15 mouse cellular contexts compared by ENCODE assay signal in the genomic region with DNA sequence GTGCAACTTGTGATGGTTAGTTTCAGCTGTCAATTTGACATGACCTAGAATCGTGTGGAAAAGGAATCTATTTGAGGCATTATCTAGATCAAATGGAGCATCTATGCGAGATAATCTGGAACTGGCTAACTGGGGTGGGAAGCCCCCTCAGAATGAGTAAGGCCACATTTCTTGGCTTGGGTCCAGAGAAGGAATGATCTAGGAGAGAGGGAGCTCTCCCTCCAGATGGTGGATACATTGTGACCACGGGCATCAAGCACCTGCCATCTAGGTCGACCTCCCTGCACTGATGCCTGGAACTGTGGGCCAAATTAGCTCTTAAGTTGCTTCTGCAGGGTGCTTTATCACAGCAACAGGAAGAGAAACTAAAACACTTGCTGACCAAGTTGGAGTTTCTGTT.
DNase-seq lines count a peak whose midpoint lies in the region; ATAC-seq lines count a peak whose summit lies in the region.
"Had no signal": no experiment of that assay in that cellular context is flagged by ENCODE, and none has a peak within 500 bp of the region (broad histone marks: within the 10 kb centered on the region; RNA-seq: fewer than 3 reads in every experiment).

No protein-coding gene starts in this region.

- ATAC-seq in inflammation-experienced regulatory T-cells, adult 6 months: no peak
- ATAC-seq: forebrain, embryonic 15.5 days; hindbrain, embryonic 16.5 days had no signal

- DNase-seq in cerebellum, postnatal 14 days: peak; percentile 31 to 34
- no peak for DNase-seq in cerebellum, adult 11-12 months
- DNase-seq in testis, postnatal 14 days (ENCODE audit: low spot score): peak; percentile 51
- DNase-seq in testis, postnatal 10 days (ENCODE audit: low spot score): no peak
- DNase-seq in retina, postnatal 1 day: peak; percentile 83
- DNase-seq in spleen, adult 12 weeks (ENCODE audit: low spot score): no peak
- DNase-seq: adrenal gland, postnatal 10 days; cerebellum, adult 11 months; cerebellum, adult 9-10 months; gastrocnemius, postnatal 36 days; heart, adult 11 months; heart, postnatal 36 days had no signal

Comparison
In these comparisons a context has a peak if more than half of its experiments do, and no peak if none do; other contexts are left out.
1. DNase-seq: peak in cerebellum, postnatal 14 days (2 of 2), testis, postnatal 14 days (single experiment) and retina, postnatal 1 day (single experiment); none in cerebellum, adult 11-12 months (single experiment), testis, postnatal 10 days (single experiment) and spleen, adult 12 weeks (single experiment).